Mouse (Mus musculus) forebrain, postnatal 0 days (tissue): ENCODE measurements around the gene Prdx2. TPM values are rescaled to one million over a fixed set of nuclear protein-coding genes. Genes with fewer than 3 reads are reported as not detected.

Experiments
- ATAC-seq: fragments of 200-750 bp; cut with Nextera tagmentation; 2 replicates; pipeline ENCODE4 v1.8.0; 2017; ENCODE audit warnings: mild to moderate bottlenecking, moderate library complexity
- DNase-seq: peaks from one replicate; pipeline ENCODE4 v3.0.0-alpha.2; 2015
- H3K27ac ChIP-seq: fragments of 300-500 bp; sonication (generic); 2 replicates; pipeline ENCODE4 v1.5.1; 2014; ENCODE audit warnings: low read depth, mild to moderate bottlenecking, antibody characterized with exemption, low read length, moderate library complexity, mixed read lengths
- H3K27me3 ChIP-seq: fragments of 300-500 bp; sonication (generic); 2 replicates; pipeline ENCODE4 v1.6.1; 2014; ENCODE audit warnings: mild to moderate bottlenecking, low read length, mixed read lengths; ENCODE audit not compliant: insufficient read depth
- H3K36me3 ChIP-seq: fragments of 300-500 bp; sonication (generic); 2 replicates; pipeline ENCODE4 v1.6.1; 2014; ENCODE audit warnings: mild to moderate bottlenecking, moderate library complexity; ENCODE audit not compliant: insufficient read depth
- H3K4me1 ChIP-seq: fragments of 300-500 bp; sonication (generic); 2 replicates; pipeline ENCODE4 v1.6.1; 2014; ENCODE audit warnings: antibody characterized with exemption; ENCODE audit not compliant: insufficient read depth
- H3K4me2 ChIP-seq: fragments of 300-500 bp; sonication (generic); 2 replicates; pipeline ENCODE4 v1.6.1; 2014; ENCODE audit warnings: low read depth, mild to moderate bottlenecking, moderate library complexity
- H3K4me3 ChIP-seq: fragments of 300-500 bp; sonication (generic); 2 replicates; pipeline ENCODE4 v1.5.1; 2014; ENCODE audit warnings: low read depth, low read length, mixed read lengths
- H3K9ac ChIP-seq: fragments of 300-500 bp; sonication (generic); 2 replicates; pipeline ENCODE4 v1.6.1; 2014; ENCODE audit warnings: mild to moderate bottlenecking
- H3K9me3 ChIP-seq: fragments of 300-500 bp; sonication (generic); 2 replicates; pipeline ENCODE4 v1.6.1; 2016; ENCODE audit warnings: low read length
- CTCF ChIP-seq: sonication (generic); IDR thresholded peaks from 2 replicates; pipeline ENCODE4 v1.5.1; 2016; ENCODE audit warnings: antibody characterized with exemption, control low read depth, low read depth
- WGBS: fragments of 180-500 bp; shearing (Covaris S2); extraction: QIAGEN DNeasy Blood & Tissue Kit; methylation state at CpG from one replicate; pipeline ENCODE4 v1.1.7; 2014; 5-methylcytosine and 5-hydroxymethylcytosine counted together
- polyA plus RNA-seq: library from polyadenylated mRNA; unstranded; fragments of >200 nt; fragmentation: Nextera tagmentation; extraction: Ambion mirVana; gene quantifications from 2 replicates; pipeline ENCODE4 v1.2.1, GENCODE M21; 2015
- total RNA-seq: library from RNA; depleted of rRNA; stranded (reverse); fragments of >200 nt; gene quantifications from 2 replicates; pipeline ENCODE4 v1.2.3, GENCODE M21; 2014

Gene Prdx2
- total and polyA plus RNA-seq, 2 experiments from 2014 or later: 814 to 974 TPM

GRCm38 (mm10) chr8:84990349-84990748 lies 21.0 kb downstream of the Prdx2 start, which contains the start of gene Hook2:
Gene Hook2, plus strand, starts transcription at chr8:84990603.
- Histone ChIP-seq H3K4me3 (peak within 1 kb of the TSS; percentile 69), H3K9me3 (no peaks in the 10 kb centered on the region), H3K36me3 (no peaks in the 10 kb centered on the region), H3K4me1 (peaks cover 13% of the 10 kb centered on the region), H3K27me3 (no peaks in the 10 kb centered on the region; the same call in 1 of the 2 replicates), H3K9ac (peak within 1 kb of the TSS; percentile 85), H3K4me2 (peak within 1 kb of the TSS; percentile 92), H3K27ac (peak within 1 kb of the TSS; percentile 87)
- 6% methylated on average over 28 of the region's 28 CpGs for WGBS
- peak; percentile 98 for DNase-seq
- TF ChIP-seq CTCF: peak; percentile 98
- ATAC-seq: peak; percentile 87

- H3K27ac ChIP-seq: peak overlapping the region; percentile 70
- peak; percentile 21 for ATAC-seq
Measured at GRCm38 (mm10) chr8:84990836-84991235, 21.4 kb downstream of the Prdx2 start.

GRCm38 (mm10) chr8:84994375-84994774 lies 25.0 kb downstream of the Prdx2 start:
- no peak for TF ChIP-seq CTCF
- WGBS: 96% methylated on average over 9 of the region's 9 CpGs
- Histone ChIP-seq H3K27ac (no peak overlapping the region), H3K4me1 (peaks cover 10% of the 10 kb centered on the region), H3K9me3 (no peaks in the 10 kb centered on the region), H3K36me3 (0 out of 2 replicates have a peak, but pooled peaks cover 3% of the 10 kb centered on the region), H3K4me2 (no peak overlapping the region), H3K27me3 (no peaks in the 10 kb centered on the region), H3K4me3 (no peak overlapping the region), H3K9ac (no peak overlapping the region)
- DNase-seq: no peak
- ATAC-seq: no peak

More at GRCm38 (mm10) chr8:84990836-84991235, 21.4 kb downstream of the Prdx2 start:
- TF ChIP-seq CTCF: no peak
- peak; percentile 55 for DNase-seq
- peaks cover 11% of the 10 kb centered on the region for H3K4me1 ChIP-seq
- peak overlapping the region; percentile 92 for H3K4me2 ChIP-seq
- WGBS: 5% methylated on average over 15 of the region's 15 CpGs
- H3K27me3 ChIP-seq: no peaks in the 10 kb centered on the region; the same call in 1 of the 2 replicates
- no peaks in the 10 kb centered on the region for H3K9me3 ChIP-seq
- H3K36me3 ChIP-seq: no peaks in the 10 kb centered on the region
- peak overlapping the region; percentile 69 for H3K4me3 ChIP-seq
- peak overlapping the region; percentile 85 for H3K9ac ChIP-seq

- no peak overlapping the region for H3K27ac ChIP-seq
- H3K4me1 ChIP-seq: peaks cover 7% of the 10 kb centered on the region
- 19% methylated on average over 25 of the region's 25 CpGs for WGBS
- H3K36me3 ChIP-seq: 0 out of 2 replicates have a peak, but pooled peaks cover 3% of the 10 kb centered on the region
- H3K9me3 ChIP-seq: no peaks in the 10 kb centered on the region
- H3K9ac ChIP-seq: no peak overlapping the region
- H3K27me3 ChIP-seq: no peaks in the 10 kb centered on the region
- no peak for TF ChIP-seq CTCF
- ATAC-seq (peak; percentile 32; the same call in 1 of the 2 replicates), DNase-seq (peak; percentile 44)
- no peak overlapping the region for H3K4me3 ChIP-seq
- peak overlapping the region; percentile 10; the same call in 1 of the 2 replicates for H3K4me2 ChIP-seq
Measured at GRCm38 (mm10) chr8:84995680-84996079, 26.3 kb downstream of the Prdx2 start.

GRCm38 (mm10) chr8:84996978-84997377 lies 27.6 kb downstream of the Prdx2 start:
- no peak for TF ChIP-seq CTCF
- H3K27ac ChIP-seq: no peak overlapping the region
- no peak overlapping the region for H3K4me3 ChIP-seq
- no peaks in the 10 kb centered on the region for H3K4me1 ChIP-seq
- H3K36me3 ChIP-seq: peaks cover 7% of the 10 kb centered on the region; the same call in 1 of the 2 replicates
- no peak for DNase-seq
- no peak for ATAC-seq
- H3K9me3 ChIP-seq: no peaks in the 10 kb centered on the region
- H3K9ac ChIP-seq: no peak overlapping the region
- H3K4me2 ChIP-seq: no peak overlapping the region
- WGBS: 84% methylated on average over 5 of the region's 5 CpGs
- H3K27me3 ChIP-seq: no peaks in the 10 kb centered on the region

GRCm38 (mm10) chr8:84997649-84998295 lies 28.4 kb downstream of the Prdx2 start:
- ATAC-seq (peak; percentile 88), DNase-seq (peak; percentile 90)
- Histone ChIP-seq H3K4me1 (no peaks in the 10 kb centered on the region), H3K27ac (no peak overlapping the region), H3K9me3 (no peaks in the 10 kb centered on the region), H3K4me2 (no peak overlapping the region), H3K9ac (peak overlapping the region; percentile 25; the same call in 1 of the 2 replicates), H3K27me3 (no peaks in the 10 kb centered on the region), H3K4me3 (no peak overlapping the region), H3K36me3 (peaks cover 14% of the 10 kb centered on the region)
- WGBS: 3% methylated on average over 19 of the region's 19 CpGs
- TF ChIP-seq CTCF: peak; percentile 93

GRCm38 (mm10) chr8:85007686-85008085 lies 38.3 kb downstream of the Prdx2 start:
- no peak for ATAC-seq
- DNase-seq: no peak
- H3K9ac ChIP-seq: no peak overlapping the region
- H3K9me3 ChIP-seq: no peaks in the 10 kb centered on the region
- peaks cover 14% of the 10 kb centered on the region for H3K27me3 ChIP-seq
- no peaks in the 10 kb centered on the region for H3K4me1 ChIP-seq
- no peak overlapping the region for H3K4me2 ChIP-seq
- H3K27ac ChIP-seq: no peak overlapping the region
- peaks cover 5% of the 10 kb centered on the region; the same call in 1 of the 2 replicates for H3K36me3 ChIP-seq
- TF ChIP-seq CTCF: 0 out of 2 replicates have a peak, but pooled peaks have one; percentile 18
- H3K4me3 ChIP-seq: no peak overlapping the region
- WGBS: 20% methylated on average over 25 of the region's 25 CpGs
